Mouse (Mus musculus) lung, adult 18-20 months (tissue): ENCODE measurements at regions not wholly inside any gene's neighbourhood (a gene's known extent, or its start where the extent isn't known, plus 50 kb on each side); places are given as distances from the start of the nearest gene placed in this dataset.
"Not testable (repeated sequence)": the region's sequence is repeated elsewhere in the genome, so short reads cannot be mapped to it uniquely, and the experiment has no call there.

Source experiments
- DNase-seq, 2 experiments: peaks; one replicate each; pipeline ENCODE4 v3.0.0; 2022; ENCODE audit warnings: mixed read lengths in 2 of 2

DNA sequence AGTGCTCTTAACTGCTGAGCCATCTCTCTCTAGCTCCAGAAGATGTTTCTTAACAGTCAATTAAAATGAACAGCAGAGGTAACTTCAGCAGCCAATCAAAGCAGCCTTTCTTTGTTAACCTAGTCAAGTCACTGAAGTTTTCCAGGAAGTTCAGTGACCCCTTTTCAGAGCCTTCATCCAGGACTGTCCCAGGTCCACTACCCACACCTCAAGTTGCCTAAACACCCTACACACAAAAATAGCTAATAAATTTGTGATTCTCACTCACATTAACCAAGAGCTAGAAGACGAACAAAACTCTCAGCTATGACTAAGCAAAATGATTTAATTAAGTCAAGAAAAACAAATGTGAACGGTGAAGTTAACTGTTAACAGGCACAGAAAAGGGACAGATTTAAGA lies 214.0 kb upstream of the Smim15 start:
- DNase-seq = no peak

DNA sequence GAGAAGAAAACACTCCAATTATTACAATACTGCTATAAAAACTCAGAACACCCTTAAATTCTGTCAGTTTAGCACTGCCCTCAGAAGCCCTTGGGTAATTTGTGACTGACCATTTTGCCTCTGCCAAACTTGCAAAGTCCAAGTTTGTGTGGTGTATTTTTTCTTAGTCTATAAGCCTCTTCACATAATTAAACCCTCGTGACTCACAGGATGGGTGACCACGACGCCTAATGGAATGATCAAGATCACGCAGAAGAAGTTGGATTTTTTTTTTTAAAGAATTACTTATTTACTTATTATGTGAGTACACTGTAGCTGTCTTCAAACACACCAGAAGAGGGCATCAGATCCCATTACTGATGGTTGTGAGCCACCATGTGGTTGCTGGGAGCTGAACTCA lies 214.4 kb upstream of the Smim15 start:
- DNase-seq = no peak

DNA sequence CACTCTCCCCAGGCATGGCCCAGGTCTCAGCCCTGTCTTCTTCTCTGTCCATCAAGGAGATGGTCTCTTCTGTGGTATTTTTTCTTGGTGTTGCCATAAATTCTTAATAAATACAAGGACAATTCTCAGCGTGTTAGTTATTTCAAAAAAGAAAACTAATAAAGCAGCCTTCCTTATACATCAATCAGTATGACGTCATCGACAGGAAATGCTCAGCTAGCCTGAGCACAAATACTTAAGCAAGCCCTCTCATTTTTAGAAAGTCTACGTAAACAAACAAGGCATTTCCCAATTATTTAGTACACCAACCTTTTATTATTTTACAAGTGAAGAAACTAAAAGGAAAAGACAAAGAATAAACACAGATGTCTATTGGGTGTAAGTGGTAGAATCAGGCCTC lies 218.6 kb upstream of the Smim15 start:
- no peak for DNase-seq

DNA sequence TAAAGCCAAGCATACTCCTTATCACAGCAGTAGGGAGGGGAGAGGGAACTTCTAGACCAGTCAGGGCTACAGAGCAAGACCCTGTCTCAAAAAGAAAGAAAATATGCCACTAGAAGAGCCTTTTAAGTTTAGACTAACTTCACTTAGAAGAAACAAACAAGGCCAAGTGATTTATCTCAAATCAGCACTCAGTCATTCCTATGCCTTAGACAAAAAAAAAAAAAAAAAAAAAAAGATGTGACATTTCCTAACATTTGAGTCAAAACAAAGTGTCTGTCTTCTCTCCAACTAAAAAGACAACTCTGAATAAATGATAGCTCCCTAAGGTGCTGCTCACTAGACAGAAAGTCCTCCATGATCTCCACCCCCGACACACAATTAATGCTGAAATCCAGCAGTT lies 220.9 kb upstream of the Smim15 start:
- no peak for DNase-seq

DNA sequence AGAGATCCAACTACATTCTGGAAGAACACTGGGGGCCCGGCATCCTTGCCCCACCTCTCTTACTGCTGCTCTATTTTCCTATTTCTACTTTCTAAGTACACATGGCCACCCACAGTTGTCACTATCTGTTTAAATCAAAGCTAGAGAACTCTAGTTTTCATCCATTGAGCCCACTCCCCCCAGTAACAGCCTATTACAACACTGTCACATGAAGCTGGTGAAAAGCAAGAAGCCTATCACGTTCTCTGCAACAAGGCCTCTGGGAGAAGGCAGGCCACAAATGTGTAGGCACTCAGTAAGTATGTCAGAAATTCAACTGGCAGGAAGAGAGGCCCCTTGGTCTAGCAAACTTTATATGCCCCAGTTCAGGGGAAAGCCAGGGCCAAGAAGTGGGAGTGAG lies 222.0 kb upstream of the Smim15 start:
- DNase-seq = no peak

DNA sequence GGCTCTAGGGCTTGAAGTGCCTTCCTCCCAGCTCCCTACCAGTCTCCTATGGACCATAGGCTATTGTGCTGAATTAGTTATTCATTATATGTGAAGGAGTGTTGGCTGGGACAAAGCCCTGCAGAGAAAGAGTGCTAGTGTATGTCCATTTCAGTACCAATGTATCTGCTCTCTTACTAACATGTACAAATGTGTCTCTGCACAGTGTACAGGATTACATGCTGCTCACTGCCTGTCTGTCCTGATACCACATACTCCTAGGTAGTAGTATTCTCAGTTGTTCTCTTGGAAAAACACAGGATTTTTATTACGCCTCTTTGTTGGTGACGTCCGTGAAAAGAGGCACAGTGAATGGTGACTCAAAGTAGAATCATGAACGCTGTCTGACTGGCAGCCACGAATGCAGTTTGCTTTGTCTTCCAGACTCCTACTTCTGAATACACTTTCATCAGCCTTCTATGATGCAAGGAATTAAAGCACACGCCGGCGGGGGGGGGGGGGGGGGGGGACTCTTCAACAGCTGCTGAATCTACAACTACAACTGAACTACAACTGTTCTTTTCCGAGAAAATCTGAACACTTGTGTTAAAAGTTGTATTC lies 230.6 kb upstream of the Smim15 start:
- no peak for DNase-seq

DNA sequence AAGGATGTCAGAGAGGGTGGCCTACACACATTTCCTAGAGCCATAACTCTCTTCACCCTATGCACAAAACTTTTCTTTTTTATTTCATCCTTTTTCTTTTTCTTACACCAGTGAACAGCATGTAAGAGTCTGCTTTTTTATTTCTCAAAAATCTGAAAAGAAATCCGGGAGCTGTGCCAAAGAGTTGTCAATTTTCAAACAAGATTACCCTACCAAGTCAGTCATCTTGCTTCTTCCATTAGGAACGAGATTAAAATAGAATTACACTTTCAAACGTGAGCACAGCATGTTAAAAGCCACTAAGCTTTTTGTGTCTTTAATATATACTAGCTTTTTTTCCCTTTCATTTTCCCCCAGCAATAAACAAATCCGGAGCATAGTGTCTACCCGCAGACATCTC lies 232.2 kb upstream of the Smim15 start:
- no peak for DNase-seq

DNA sequence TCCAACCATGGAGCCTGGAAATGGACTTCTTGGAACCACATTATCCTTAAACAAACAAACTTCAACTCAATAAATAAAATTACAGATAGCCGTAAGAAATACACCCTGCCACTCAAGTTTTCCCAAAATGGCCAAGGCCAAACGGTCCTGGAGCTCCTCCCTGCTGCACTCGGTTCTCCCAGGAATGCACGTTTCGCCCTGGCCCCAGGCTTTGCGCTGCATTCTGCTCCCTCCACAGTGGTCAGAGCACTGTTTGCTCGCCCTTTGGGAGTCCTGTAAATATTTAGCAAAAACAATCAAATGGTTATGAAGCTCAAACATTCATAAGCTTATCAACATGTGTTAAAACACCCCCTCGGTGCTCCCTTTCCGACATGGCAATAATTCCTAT lies 233.4 kb upstream of the Smim15 start:
- DNase-seq = no peak

DNA sequence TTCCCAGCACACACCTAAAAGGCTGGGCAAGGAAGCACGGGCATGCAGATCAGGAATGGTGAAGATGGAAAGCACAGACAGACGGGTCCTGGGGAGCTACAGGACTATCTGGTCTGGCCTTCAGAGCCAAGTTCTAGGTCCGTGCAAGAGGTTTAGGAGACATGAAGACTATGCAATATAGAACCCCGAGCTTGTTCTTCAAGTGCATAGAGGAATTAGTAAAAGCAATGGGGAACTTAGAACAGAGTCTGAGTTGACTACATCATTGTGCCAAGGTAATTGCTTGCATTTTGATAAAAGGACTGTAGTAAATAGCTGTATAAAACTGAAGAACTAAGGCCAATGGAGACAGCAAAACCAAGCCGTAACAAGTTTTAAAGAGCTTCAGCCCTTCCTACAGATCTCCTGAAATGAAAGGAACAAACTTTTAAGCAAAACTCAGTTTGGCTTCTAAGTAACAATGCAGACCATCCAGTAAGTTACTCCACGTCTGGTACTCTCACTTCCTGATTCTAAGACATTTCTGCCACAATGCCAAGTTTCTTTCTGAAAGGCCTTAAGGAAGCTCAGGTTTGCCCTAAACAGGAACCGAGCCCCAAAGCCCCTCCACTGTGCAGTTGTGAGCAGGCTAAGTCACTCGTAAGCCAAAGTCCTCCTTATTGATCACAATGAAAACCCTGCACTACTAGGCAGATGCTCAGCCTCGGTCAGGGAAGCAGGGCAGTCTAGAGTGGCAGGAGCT lies 234.0 kb upstream of the Smim15 start:
- no peak for DNase-seq

DNA sequence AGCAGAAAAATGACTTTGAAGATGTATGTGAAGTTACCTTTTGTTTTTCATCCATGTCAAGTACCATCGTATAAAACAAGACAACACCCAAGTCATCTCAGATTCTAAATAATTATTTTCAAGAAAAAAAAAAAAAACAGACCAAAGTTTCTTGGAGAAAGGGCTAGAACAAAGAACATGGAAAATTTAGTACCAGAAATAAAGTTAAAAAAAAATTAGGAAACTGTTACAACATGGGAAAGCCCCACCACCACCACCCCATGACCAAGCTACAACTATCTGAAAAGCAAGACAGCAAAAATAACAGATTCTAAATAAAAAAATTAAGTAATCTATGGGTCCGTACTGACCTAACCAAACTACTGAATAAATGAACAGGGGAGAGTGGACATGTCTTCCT lies 235.3 kb upstream of the Smim15 start:
- DNase-seq = no peak

DNA sequence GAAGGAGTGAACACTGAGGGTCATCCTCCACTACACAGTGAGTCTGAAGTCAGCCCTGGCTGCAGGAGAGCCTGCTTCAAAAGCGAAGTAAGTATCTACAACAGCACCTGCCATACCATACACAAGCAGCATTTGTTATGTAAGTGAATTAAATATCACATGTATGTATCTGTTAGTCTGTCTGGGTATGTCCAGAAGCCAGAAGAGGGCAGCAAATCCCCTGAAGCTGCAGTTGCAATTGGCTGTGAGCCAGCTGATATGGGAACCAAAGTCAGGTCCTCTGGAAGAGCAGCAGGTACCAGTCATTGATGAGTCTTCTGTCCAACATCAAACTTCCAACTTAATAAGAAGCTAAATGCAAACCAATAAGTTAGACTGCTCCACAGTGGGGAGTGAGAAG lies 239.8 kb upstream of the Smim15 start:
- no peak for DNase-seq

DNA sequence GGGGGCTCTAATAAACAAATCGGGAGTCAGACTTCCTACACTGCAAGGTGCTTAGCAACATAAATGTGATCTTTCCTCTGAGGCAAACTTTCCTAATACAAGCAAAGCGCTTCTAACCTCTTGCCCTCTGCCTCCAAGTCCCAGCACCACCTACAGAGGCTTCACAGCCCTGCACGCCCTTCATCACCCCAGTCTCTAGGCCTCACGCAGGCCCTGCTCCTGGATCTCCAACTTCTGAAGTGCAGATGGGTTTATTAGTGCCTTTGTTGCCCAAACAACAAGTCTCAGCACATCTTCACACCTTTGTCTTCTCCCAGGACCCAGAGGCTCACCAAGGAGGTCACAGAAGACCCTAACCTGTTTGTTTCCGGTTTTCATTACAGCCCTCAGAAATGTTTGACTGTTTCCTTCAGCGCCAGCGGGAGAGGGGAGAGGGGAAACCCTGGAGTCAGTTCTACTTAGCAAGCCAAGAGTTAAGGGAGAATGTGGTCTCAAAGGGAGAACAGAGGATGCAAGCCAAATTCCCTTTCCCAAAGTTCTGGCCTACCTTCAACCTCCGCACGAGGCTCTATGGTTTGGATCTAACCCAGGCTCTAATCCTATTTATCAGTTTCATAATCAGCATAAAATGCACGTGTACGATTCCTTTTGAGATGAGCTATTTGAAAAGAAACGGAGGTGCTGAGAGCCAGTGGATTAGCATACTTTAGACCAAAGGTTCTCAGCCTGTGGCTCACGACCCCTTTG lies 244.9 kb upstream of the Smim15 start:
- no peak for DNase-seq

DNA sequence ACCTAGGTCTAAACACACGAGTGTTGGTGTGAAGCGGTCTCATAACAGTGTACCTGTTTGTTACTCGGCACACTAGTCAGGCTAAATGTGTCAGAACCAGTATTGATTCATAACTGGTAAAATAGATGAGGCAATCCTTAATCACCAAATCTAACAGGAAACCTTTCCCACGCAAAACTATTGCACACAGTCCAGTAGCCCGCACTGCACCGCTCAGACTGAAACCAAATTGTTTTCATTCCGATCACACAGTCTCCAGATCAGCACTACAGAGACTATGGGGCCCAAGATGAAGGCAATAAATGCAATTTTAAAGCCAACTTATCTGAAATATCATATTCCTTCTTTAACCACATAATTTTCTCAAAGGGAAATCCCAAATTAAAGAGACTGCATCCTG lies 246.1 kb upstream of the Smim15 start:
- DNase-seq = no peak

DNA sequence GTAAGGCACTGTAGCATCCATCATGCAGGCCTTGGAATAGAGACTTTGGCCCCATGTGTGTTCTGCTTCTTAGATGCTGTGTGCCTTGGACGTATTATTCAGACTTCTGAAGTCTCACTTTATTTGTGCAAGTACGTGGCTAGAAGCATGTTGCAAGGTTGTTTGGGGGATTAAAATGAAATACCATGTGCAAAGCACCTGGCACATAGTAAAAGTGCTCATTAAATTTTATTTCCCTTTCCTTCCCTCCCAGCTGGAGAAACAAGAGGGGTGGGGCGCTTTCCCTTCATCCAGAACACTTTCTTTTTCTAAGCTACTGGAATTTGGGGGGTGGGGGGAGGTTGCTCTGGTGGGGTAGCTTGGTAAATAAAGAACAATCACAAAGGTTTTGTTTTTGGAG lies 248.7 kb upstream of the Smim15 start:
- DNase-seq = no peak

DNA sequence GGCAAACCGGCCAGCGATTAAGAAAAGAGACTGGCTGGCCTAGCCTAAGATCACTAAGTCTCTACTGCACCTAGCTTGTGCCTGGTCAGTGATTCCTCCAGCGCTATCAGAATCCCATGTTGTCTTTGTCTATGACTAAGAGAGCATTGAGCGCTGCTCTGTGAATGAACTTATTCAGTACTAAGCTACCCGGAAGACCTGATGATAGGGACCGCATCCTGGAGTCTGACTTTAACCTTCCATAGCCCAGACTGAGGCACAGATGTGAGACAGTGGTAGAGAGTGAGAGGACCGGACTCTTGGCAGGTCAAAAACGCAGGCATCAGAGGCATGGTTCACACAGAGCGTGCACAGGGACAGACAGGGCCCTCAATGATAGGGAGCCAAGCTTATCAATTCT lies 252.5 kb upstream of the Smim15 start:
- DNase-seq = no peak

DNA sequence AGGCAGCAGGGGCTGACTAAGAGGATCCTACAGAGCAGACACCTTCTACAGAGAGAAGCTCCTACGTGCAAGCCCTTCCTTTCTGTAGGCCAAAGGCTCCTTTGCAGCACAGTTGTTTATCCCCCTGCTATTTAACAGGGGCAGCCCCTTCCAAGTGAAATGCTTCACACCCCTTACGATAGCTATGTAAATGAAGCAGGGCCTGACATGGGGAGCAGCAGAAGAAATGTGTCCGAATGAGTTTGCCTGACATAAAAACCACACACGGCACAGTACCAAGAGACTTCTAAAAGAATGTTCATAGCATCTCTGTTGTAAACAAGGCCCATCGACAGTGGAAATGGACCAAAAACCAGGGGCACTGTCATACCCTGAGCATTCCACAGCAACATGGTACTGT lies 259.3 kb upstream of the Smim15 start:
- DNase-seq = no peak

DNA sequence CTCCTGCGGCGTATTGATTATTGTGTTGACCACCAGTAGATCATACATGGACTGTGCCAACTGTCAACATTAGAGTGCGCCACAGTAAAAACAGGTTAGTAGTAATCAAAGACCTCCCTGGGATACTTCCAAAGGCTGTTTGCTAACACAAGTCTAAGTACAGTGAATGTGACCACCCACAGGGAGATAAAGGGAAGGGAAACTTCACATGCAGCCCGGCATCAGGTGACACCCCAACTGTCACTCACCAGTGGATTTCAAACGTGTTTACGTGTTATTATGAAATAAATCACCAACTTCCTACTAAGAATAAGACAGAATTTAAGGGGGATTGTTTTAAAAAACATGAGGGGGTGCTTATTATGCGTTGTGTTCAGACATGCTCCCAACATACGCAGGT lies 262.5 kb upstream of the Smim15 start:
- no peak for DNase-seq

DNA sequence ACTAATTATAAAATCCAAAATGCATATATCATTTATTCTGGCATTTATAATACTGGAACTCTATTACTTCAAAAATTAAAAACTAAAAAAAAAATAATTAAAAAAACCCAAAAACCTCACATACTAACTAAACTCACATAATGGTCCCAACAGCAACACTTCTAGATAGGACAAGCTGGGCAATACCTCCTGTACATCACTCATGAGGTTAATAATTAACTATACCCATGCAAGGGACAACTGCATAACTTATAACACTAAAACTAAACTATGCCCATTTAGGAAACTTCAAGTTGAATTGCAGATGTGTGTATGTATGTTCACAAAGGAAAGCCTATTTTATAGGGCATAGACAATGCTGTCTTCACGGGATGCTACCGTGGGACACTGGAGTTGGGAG lies 263.0 kb upstream of the Smim15 start:
- no peak for DNase-seq

DNA sequence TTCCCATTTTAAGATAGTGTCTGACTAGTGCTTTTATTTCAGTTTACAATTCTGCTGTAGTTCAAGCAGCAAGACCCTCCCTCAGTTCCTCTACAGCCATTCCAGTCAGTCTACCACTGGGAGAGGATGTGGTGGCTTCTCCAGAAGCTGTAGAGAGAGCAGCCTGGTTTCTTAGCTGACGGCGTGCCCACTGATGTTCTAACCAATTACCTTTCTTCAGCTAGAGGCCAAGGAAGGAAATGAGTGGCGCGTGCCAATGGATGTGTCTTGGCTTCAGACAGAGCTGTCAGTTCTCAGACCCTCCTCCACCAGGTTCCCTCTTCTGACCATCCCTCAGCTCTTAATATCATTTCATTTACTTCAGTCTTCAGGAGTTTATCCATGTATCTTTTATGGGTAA lies 264.7 kb upstream of the Smim15 start:
- no peak for DNase-seq

DNA sequence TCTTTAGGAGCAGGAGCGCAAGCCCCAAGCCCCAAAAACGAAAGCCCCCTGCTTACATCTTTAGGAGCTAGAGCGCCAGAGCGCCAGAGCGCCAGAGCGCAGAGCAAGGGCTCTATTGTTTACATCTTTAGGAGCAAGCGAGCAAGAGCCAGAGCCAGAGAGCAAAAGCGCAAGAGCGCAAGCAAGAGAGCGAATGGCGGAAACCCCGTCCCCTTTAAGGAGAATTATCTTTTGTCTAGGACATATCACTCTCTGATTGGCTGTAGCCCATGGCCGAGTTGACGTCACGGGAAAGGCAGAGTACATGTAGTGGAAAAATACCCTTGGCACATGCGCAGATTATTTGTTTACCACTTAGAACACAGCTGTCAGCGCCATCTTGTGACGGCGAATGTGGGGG lies 269.7 kb upstream of the Smim15 start:
- DNase-seq = not testable (repeated sequence)

DNA sequence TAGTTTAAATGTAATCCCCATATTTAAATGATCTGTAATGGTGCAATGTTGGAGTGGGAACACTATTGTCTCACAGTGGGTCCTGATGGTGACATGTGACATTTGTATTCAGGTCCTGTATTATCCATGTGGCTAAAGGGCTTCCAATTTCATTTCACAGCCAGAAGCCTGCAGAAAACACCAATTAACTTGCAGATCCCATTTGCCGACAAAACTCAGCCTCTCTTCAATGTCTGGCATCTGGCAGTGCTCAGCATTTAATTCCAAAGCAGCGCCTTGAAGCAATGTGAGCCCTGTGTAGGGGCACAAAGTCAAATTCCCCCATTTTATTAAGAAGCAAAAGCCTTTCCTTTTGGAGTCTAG lies 277.0 kb upstream of the Smim15 start:
- DNase-seq = no peak

DNA sequence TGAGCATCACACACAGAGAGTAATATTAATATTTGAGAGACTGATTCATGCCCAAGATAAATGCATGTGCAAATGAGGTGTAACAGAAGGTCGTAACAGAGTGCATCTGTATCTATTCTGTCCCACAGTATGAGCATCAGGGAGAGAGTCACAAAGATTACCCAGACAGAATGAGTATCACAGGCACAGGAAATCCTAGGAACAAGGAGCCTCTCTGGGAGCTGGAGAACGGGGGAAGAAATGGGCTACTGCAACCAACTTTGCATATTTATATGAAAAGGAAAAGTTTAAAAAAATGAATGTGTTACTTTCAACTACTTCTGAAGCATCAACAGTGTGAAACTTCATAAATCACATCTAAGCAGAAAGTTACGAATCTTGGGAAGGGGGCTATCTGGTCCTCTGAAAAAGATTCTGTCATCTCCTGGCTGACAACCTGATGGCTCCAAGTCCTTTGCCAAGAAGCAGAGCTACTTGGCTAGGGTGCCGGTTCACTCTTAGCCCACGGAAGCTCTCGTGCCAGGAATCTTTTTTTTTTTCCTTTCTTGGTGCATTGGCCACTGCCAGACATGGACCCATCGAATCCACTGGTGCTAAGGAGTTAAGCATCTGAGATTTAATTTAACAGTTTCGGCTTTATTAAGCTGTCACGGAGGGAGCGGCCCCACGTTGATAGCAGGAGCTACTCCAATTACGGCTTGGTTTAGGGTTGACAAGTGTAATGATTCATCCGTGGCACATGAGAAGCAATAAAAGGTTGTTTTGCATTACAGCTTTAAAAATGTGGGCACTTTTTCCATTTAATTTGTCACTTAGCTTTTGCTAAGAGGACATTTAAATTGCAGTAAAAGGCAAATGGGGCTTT lies 277.6 kb upstream of the Smim15 start:
- no peak for DNase-seq

DNA sequence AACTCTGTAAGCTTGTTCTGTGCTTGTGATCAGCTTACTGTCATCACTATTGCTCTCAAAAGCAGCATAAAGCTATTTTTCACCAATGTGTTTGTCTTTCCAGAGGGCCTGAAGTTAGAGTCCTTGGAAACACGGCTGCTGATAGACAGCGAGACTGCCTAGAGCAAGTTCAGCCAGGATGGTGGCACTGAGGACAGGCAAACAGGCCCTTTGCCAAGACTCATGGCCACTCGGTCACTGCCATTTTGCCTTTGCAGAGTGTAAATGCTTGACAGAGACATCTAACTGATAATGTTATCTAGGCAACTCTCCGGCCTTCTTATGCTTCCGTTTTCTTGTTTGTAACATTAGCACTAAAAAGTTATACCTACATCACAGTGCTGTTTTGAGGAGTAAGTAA lies 280.3 kb upstream of the Smim15 start:
- DNase-seq = no peak

DNA sequence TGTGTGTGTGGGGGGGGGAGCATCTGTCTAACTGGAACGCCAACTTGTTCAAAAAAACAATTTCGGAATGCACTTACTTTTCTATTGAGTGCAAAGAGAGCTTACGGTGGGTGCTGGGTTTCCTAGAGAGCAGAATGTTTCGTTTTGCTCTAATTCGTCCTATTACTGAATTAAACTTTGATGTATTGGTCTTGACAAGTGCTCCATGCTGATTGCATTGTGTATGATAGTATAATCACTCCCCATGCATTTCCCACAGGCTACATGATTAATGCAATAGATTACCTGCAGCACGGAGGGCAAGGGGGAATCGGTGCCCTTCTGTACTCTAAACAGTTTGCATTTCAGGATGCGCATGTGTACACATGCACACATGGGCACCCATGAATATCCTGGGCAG lies 283.7 kb upstream of the Smim15 start:
- no peak for DNase-seq
